Mouse (Mus musculus) myocyte (in vitro differentiated cells): ENCODE data around the gene Nif3l1.

Experiments used
- CEBPB ChIP-seq: IDR thresholded peaks from 2 replicates; pipeline ENCODE4 v1.6.1; 2011; ENCODE audit warnings: mild to moderate bottlenecking, moderate library complexity; ENCODE audit not compliant: poor library complexity, insufficient read depth, severe bottlenecking
- E2F4 ChIP-seq: IDR thresholded peaks from one replicate; pipeline ENCODE4 v1.6.1; 2011; ENCODE audit warnings: mild to moderate bottlenecking, control low read depth, moderate library complexity; ENCODE audit not compliant: insufficient read depth
- MAX ChIP-seq: IDR thresholded peaks from one replicate; pipeline ENCODE4 v1.6.1; 2011; ENCODE audit warnings: low read depth, mild to moderate bottlenecking, control low read depth
- MYOD1 ChIP-seq, 3 experiments: IDR thresholded peaks; one replicate each; pipeline ENCODE4 v1.6.1; 2011; ENCODE audit warnings: control low read depth in 2 of 3, low read depth in 2 of 3, mild to moderate bottlenecking in 2 of 3, moderate library complexity in 1 of 3; ENCODE audit not compliant: insufficient read length in 2 of 3, control insufficient read depth in 1 of 3
- MYOG ChIP-seq, 3 experiments: IDR thresholded peaks; one replicate each; pipeline ENCODE4 v1.6.1; 2011; ENCODE audit warnings: control low read depth in 2 of 3, low read depth in 2 of 3, mild to moderate bottlenecking in 2 of 3; ENCODE audit not compliant: insufficient read length in 2 of 3, control insufficient read depth in 1 of 3, insufficient read depth in 1 of 3
- POLR2A ChIP-seq: IDR thresholded peaks from one replicate; pipeline ENCODE4 v1.6.1; 2011; ENCODE audit warnings: low read depth, mild to moderate bottlenecking, control low read depth, moderate library complexity; ENCODE audit not compliant: insufficient read length
- POLR2AphosphoS2 ChIP-seq: IDR thresholded peaks from one replicate; pipeline ENCODE4 v1.6.1; 2011; ENCODE audit warnings: low read depth, control low read depth; ENCODE audit not compliant: insufficient read length
- REST ChIP-seq: IDR thresholded peaks from one replicate; pipeline ENCODE4 v1.6.1; 2011; ENCODE audit warnings: mild to moderate bottlenecking, control low read depth, moderate library complexity; ENCODE audit not compliant: insufficient read depth, insufficient read length
- SRF ChIP-seq: IDR thresholded peaks from one replicate; pipeline ENCODE4 v1.6.1; 2011; ENCODE audit warnings: low read depth; ENCODE audit not compliant: control insufficient read depth, insufficient read length
- TCF12 ChIP-seq: IDR thresholded peaks from one replicate; pipeline ENCODE4 v1.6.1; 2011; ENCODE audit warnings: mild to moderate bottlenecking, control low read depth; ENCODE audit not compliant: poor library complexity, insufficient read depth, severe bottlenecking
- TCF3 ChIP-seq: IDR thresholded peaks from one replicate; pipeline ENCODE4 v1.6.1; 2011; ENCODE audit warnings: low read depth, control low read depth; ENCODE audit not compliant: insufficient read length
- USF1 ChIP-seq: IDR thresholded peaks from one replicate; pipeline ENCODE4 v1.6.1; 2011; ENCODE audit warnings: low read depth, mild to moderate bottlenecking, control low read depth, moderate library complexity

DNA sequence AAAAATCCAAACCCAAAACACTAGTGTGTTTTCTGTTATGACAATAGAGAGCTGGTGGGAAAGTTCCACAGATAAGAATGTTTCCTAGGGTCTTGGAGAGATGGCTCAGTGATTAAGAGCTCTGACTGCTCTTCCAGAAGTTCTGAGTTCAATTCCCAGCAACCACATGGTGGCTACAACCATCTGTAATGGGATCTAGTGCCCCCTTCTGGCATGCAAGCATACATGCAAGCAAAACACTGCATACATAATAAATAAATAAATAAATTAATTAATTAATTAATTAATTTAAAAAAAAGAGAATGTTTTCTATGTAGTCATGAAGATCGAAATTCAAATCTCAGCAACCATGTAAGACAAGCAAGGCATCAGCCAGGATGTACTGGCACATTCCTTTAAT is 53.8 kb downstream of the Nif3l1 start:
- TF ChIP-seq E2F4, result no peak
- TF ChIP-seq POLR2A, result no peak
- no peak for TF ChIP-seq TCF3
- no peak for TF ChIP-seq USF1
- no peak for TF ChIP-seq CEBPB
- TF ChIP-seq MAX, result no peak
- no peak for TF ChIP-seq TCF12
- TF ChIP-seq POLR2AphosphoS2, result no peak
- no peak for TF ChIP-seq REST
- no peak for TF ChIP-seq MYOG (IDR thresholded peaks at IDR 0.05; ENCODE audit: control insufficient read depth in 1 of 3, insufficient read depth in 1 of 3, insufficient read length in 2 of 3, low read depth in 2 of 3)
- TF ChIP-seq MYOD1 (IDR thresholded peaks at IDR 0.05; ENCODE audit: control insufficient read depth in 1 of 3, insufficient read length in 2 of 3, low read depth in 2 of 3), result no peak
- no peak for TF ChIP-seq SRF
